Mouse (Mus musculus) erythroblast, embryonic 14.5 days (primary cell): ENCODE measurements around the gene Apof. TPM values are rescaled to one million over a fixed set of nuclear protein-coding genes. Genes with fewer than 3 reads are reported as not detected.
A peak's percentile ranks its signal among the peaks of the same experiment; 100 is the strongest.

Source experiments
- H3K27me3 ChIP-seq: 2 replicates; pipeline ENCODE4 v1.6.1; 2012; ENCODE audit warnings: inconsistent platforms; ENCODE audit not compliant: control insufficient read depth
- H3K36me3 ChIP-seq: 2 replicates; pipeline ENCODE4 v1.6.1; 2012; ENCODE audit warnings: mild to moderate bottlenecking, inconsistent platforms; ENCODE audit not compliant: control insufficient read depth
- H3K4me1 ChIP-seq: 2 replicates; pipeline ENCODE4 v1.6.1; 2012; ENCODE audit warnings: inconsistent platforms; ENCODE audit not compliant: control insufficient read depth
- H3K4me3 ChIP-seq: replicated peaks from 2 replicates; pipeline ENCODE3; 2012; ENCODE audit warnings: moderate library complexity, mild to moderate bottlenecking, inconsistent platforms
- H3K9me3 ChIP-seq: 2 replicates; pipeline ENCODE4 v1.6.1; 2012; ENCODE audit warnings: low read length, inconsistent platforms, mixed read lengths; ENCODE audit not compliant: control insufficient read depth
- GATA1 ChIP-seq: IDR thresholded peaks from 2 replicates; pipeline ENCODE4 v1.6.1; 2012; ENCODE audit warnings: low read length, inconsistent platforms, mixed read lengths
- TAL1 ChIP-seq: IDR thresholded peaks from 3 replicates; pipeline ENCODE4 v1.6.1; 2012; ENCODE audit warnings: low read length, inconsistent platforms, mixed read lengths
- polyA plus RNA-seq: library from polyadenylated mRNA; stranded (reverse); fragments of >175 nt; gene quantifications from 2 replicates; pipeline ENCODE4 v1.2.3, GENCODE M21; 2012

The Apof gene
- polyA plus RNA-seq: not detected in 2 replicates

DNA sequence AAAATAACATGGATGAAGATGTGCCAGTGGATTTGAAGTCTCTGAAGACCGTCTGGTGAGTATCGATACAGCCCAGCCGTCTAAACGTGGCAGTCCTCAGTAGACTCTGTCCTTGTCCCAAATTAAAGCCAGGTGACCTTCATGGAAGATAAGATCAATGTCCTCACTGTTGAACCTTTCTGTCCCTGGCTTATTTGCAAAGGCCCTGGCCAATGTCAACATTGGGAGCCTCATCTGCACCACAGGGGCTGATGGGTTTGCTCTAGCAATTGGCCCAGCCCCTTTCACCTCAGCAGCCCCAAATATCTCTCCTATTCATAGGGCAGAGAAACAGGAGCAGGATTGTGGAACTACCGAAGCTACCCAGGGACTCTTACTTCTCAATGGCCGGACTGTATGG, at the start of gene Apof:
Apof (plus strand) TSS at position 301 of the 400 bp plus-strand sequence.
- TF ChIP-seq GATA1 (no peak), TAL1 (no peak)
- Histone ChIP-seq H3K27me3 (no peaks in the 10 kb centered on the region), H3K4me3 (peak within 1 kb of the TSS; percentile 86), H3K9me3 (no peaks in the 10 kb centered on the region), H3K36me3 (peaks cover 2% of the 10 kb centered on the region; the same call in 1 of the 2 replicates), H3K4me1 (peaks cover 29% of the 10 kb centered on the region)

DNA sequence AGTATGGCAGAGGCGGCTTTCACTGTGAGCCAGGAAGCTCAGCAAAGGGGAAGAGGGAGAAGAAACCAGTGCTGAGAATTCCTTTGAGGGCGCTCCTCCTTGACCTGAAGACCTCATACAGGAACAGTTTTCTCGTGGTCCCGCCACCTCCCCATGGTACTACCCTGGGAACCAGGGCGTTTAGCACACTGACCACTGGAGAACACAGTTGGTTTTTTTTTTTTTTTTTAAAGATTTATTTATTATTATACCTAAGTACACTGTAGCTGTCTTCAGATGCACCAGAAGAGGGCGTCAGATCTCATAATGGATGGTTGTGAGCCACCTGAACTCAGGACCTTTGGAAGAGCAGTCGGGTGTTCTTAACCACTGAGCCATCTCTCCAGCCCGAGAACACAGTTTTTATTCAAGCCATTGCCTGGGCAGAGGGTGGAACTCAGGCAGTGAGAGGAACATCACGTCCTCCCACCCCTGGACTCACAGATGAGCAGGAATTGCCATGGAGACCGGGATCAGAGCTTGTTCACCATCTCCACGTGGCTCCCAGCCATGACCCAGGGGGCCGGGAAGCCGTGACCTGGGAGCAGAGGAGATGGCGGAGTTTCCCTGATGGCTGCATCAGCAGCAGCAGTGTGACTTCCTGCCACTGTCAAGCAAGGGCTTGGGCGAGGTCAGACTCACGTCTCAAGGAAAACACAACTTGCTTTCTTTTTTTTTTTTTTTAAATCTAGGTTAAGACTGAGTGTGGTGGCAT, 46.8 kb upstream of the Apof start:
- no peaks in the 10 kb centered on the region for H3K9me3 ChIP-seq
- H3K27me3 ChIP-seq: no peaks in the 10 kb centered on the region
- TF ChIP-seq GATA1 (no peak), TAL1 (no peak)
- H3K4me1 ChIP-seq: peaks cover 35% of the 10 kb centered on the region
- H3K36me3 ChIP-seq: no peaks in the 10 kb centered on the region
- H3K4me3 ChIP-seq: no peak overlapping the region

DNA sequence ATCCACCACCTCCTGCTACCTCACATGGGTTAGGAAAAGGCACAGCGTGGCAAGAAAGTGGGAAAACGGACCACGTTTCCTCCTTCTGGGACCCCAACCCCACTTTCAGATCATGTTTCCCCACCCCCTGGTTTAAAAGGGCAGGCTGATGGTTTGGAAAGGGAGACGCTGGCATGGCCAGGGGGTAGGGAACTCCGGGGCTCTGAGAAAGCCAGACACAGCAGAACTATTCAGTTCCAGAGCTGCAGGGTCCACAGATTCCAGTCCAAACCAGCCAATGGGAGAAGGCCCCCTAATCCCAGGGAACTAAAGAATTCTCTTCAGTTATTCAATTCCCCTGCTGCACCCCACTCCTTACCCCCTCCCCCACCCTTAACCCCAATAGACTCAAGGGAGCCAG, 43.4 kb upstream of the Apof start:
- Histone ChIP-seq H3K36me3 (no peaks in the 10 kb centered on the region; the same call in 1 of the 2 replicates), H3K9me3 (no peaks in the 10 kb centered on the region), H3K4me1 (peaks cover 33% of the 10 kb centered on the region), H3K4me3 (no peak overlapping the region), H3K27me3 (no peaks in the 10 kb centered on the region)
- TF ChIP-seq GATA1: no peak
- no peak for TF ChIP-seq TAL1

GRCm38 (mm10) chr10:128225538-128225937, 42.9 kb upstream of the Apof start, which contains the start of gene Mip:
TSS of gene Mip (plus strand) at chr10:128225838.
- Histone ChIP-seq H3K4me1 (peaks cover 35% of the 10 kb centered on the region), H3K4me3 (no peak within 1 kb of the TSS), H3K36me3 (peaks cover under 1% of the 10 kb centered on the region; the same call in 1 of the 2 replicates), H3K27me3 (no peaks in the 10 kb centered on the region), H3K9me3 (no peaks in the 10 kb centered on the region)
- no peak for TF ChIP-seq TAL1
- TF ChIP-seq GATA1: no peak

GRCm38 (mm10) chr10:128227592-128227991, 40.9 kb upstream of the Apof start:
- Histone ChIP-seq H3K27me3 (no peaks in the 10 kb centered on the region), H3K9me3 (no peaks in the 10 kb centered on the region), H3K4me1 (peaks cover 36% of the 10 kb centered on the region), H3K36me3 (peaks cover 2% of the 10 kb centered on the region; the same call in 1 of the 2 replicates), H3K4me3 (no peak overlapping the region)
- TF ChIP-seq GATA1 (no peak), TAL1 (no peak)

- Histone ChIP-seq H3K9me3 (no peaks in the 10 kb centered on the region), H3K4me1 (peaks cover 40% of the 10 kb centered on the region), H3K36me3 (peaks cover 2% of the 10 kb centered on the region; the same call in 1 of the 2 replicates), H3K27me3 (no peaks in the 10 kb centered on the region), H3K4me3 (no peak overlapping the region)
- TF ChIP-seq GATA1: no peak
- no peak for TF ChIP-seq TAL1
Measured at GRCm38 (mm10) chr10:128228009-128228408, 40.5 kb upstream of the Apof start.

DNA sequence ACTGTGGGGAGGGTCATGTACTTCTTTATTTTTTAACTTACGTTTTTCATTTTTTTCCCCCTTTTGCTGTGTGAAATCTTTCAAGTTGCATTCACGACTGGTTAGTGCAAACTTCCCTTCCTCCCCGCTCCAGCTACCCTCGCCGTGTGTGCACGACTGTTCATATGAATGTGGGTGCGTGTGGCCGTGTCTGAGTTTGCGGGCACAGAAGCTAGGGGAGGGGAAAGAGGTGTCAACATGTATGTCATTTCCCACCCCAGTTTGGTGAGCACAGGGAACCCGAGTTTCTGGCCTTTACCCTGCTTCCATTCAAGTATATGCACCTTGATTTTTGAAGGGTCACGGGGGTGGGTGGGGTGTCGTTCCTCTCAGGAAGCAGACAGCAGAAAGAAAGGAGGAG, 37.9 kb upstream of the Apof start:
- Histone ChIP-seq H3K36me3 (peaks cover 20% of the 10 kb centered on the region), H3K4me1 (peaks cover 56% of the 10 kb centered on the region), H3K4me3 (peak overlapping the region; percentile 97), H3K27me3 (no peaks in the 10 kb centered on the region), H3K9me3 (no peaks in the 10 kb centered on the region)
- no peak for TF ChIP-seq TAL1
- TF ChIP-seq GATA1: no peak

DNA sequence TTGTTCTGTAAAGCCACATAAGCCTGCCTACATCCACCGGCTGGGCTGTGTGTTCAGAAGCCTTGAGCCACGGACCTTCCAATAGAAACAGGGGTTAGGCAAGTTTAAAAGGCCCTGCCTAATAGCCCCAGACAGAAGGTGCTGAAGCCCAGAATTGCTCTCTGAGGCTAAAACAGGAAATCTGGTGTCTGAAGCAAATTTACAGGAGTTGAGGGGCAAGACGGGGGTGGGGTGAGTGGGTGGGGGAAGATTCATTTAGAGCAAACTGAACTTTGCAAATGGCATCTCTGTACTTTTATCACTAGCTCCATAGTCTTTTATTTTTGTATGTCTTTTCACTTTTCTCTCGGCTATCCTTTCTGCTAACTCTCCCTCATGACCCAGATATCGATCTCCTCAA, 37.3 kb upstream of the Apof start:
- peaks cover 57% of the 10 kb centered on the region for H3K4me1 ChIP-seq
- no peak for TF ChIP-seq GATA1
- no peak for TF ChIP-seq TAL1
- H3K9me3 ChIP-seq: no peaks in the 10 kb centered on the region
- H3K4me3 ChIP-seq: peak overlapping the region; percentile 97
- H3K27me3 ChIP-seq: no peaks in the 10 kb centered on the region
- peaks cover 26% of the 10 kb centered on the region for H3K36me3 ChIP-seq

DNA sequence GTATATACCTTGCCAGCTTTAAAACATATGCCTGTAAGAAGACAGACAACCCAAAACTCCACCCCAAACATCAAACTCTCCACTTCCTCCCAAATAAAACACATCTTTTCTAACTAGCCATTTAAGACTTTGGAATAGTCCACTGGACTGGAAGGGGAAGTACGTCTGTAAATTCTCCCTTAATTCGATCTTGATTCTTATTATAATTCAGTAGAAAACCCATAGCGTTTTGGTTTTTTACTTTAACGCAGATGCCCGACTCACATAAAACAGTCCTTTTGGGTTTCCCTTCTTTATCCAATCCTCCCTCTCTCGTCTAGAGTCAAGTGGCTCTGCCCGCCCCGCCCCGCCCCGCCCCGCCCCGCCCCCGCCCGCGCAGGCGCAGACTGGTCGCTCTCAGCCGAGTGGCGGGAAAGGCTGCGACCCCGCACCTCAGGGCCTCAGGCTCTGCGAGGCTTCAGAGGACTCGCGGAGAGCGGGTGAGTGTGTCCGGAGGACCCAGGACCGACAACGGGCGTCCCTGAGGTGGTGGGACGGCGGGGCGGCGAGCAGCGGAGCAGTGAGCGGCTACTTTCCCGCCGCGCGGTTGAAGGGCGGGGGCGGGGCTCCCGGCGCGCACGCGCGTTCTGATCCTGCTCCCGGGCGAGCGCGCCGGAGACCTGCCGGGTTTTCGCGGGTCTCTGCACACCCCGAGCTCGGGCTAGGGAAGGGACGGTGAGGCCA, 36.6 kb upstream of the Apof start, which contains the start of gene Timeless:
Timeless (plus strand) TSS at position 369 of the 723 bp plus-strand sequence.
- H3K36me3 ChIP-seq: peaks cover 30% of the 10 kb centered on the region
- H3K9me3 ChIP-seq: no peaks in the 10 kb centered on the region
- H3K4me1 ChIP-seq: peaks cover 59% of the 10 kb centered on the region
- no peaks in the 10 kb centered on the region for H3K27me3 ChIP-seq
- peak within 1 kb of the TSS; percentile 97 for H3K4me3 ChIP-seq
- TF ChIP-seq GATA1 (no peak), TAL1 (no peak)
